9 mouse cellular contexts compared by ENCODE assay signal in the genomic region with DNA sequence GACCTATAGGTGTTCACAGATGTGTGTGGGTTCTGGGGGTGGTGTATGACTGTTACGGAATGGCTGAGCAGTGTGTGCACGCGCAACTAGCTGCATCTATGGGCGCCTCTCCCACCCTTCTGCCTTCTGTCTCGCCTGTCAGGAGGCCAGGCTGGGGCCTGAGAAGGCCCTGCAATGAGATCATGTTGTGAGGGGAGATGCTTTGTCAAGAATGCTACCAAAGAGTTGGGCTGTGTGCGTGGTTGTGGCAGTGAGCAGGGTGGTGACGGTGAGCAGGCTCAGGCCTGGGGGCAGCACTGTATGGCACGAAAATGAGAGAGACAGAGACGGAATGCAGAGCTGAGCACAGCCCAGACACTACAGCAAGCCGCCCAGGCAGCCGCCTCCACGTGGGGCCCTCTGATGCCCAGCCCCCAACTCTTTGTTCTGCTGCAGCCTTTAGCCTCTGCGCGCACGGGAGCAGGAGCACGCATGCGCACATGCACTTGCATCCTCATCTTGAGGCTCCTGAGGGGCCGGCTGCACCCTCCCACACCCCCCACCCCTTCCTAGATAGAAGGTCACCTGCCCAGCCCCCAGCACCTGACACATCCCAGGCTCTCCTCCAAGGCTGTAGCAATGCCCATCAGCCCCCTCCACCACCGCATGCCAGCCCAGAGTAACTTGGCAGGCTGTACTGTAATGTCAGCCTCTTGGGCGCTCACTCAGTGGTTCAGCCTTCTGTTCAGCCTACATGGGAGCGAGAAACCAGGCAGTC.
DNase-seq lines count a peak whose midpoint lies in the region; ATAC-seq and TF ChIP-seq lines count a peak whose summit lies in the region.
"Had no signal": no experiment of that assay in that cellular context is flagged by ENCODE, and none has a peak within 500 bp of the region (broad histone marks: within the 10 kb centered on the region; RNA-seq: fewer than 3 reads in every experiment).

No protein-coding gene starts in this region.

- no peaks in the 10 kb centered on the region for H3K27me3 ChIP-seq in embryonic facial prominence, embryonic 14.5 days (replicated peaks; ENCODE audit: control insufficient read depth, insufficient read depth, low read length)
- H3K27me3 ChIP-seq in hindbrain, embryonic 11.5 days (ENCODE audit: control insufficient read depth, insufficient read depth, low read length) = no peaks in the 10 kb centered on the region
- H3K27me3 ChIP-seq in limb, embryonic 14.5 days (ENCODE audit: control insufficient read depth, insufficient read depth, low read length) = no peaks in the 10 kb centered on the region
- H3K27me3 ChIP-seq: liver, embryonic 13.5 days had no signal

- H3K4me3 ChIP-seq in ES-E14 (ENCODE audit: insufficient read depth in 1 of 2, low read depth in 1 of 2, low read length in 2 of 2, poor library complexity in 1 of 2, severe bottlenecking in 1 of 2) = peak overlapping the region; percentile 8 to 44; a peak in 1 of 4 replicates
- no peak overlapping the region for H3K4me3 ChIP-seq in embryonic facial prominence, embryonic 14.5 days (ENCODE audit: low read depth, low read length)
- no peak overlapping the region for H3K4me3 ChIP-seq in hindbrain, embryonic 11.5 days (ENCODE audit: low read depth, low read length)
- no peak overlapping the region for H3K4me3 ChIP-seq in limb, embryonic 14.5 days (replicated peaks; ENCODE audit: low read length)
- H3K4me3 ChIP-seq: liver, embryonic 13.5 days had no signal

- H3K4me2 ChIP-seq in embryonic facial prominence, embryonic 14.5 days (ENCODE audit: low read depth, low read length) = peak overlapping the region; percentile 10; the same call in 1 of the 2 replicates
- no peak overlapping the region for H3K4me2 ChIP-seq in hindbrain, embryonic 11.5 days (replicated peaks; ENCODE audit: low read depth, low read length)
- H3K4me2 ChIP-seq in limb, embryonic 14.5 days (replicated peaks; ENCODE audit: low read depth, low read length, severe bottlenecking) = no peak overlapping the region
- H3K4me2 ChIP-seq: liver, embryonic 13.5 days had no signal

- in situ Hi-C loops in ES-E14 (cut with MboI; ENCODE audit: low sequenced_read_pairs in 2 of 2, unreplicated experiment in 2 of 2) = no loop called here

- H3K27ac ChIP-seq in ES-E14 (ENCODE audit: insufficient read depth, low read depth, low read length, poor library complexity, severe bottlenecking) = 0 out of 2 replicates have a peak overlapping the region, but pooled peaks have one; percentile 22
- H3K27ac ChIP-seq in embryonic facial prominence, embryonic 14.5 days (replicated peaks; ENCODE audit: low read depth, low read length) = peak overlapping the region; percentile 90
- H3K27ac ChIP-seq in hindbrain, embryonic 11.5 days (ENCODE audit: low read depth, low read length) = peak overlapping the region; percentile 98
- H3K27ac ChIP-seq in limb, embryonic 14.5 days (replicated peaks; ENCODE audit: low read depth, low read length) = peak overlapping the region; percentile 72
- H3K27ac ChIP-seq: liver, embryonic 13.5 days had no signal

- no peak for DNase-seq in ES-E14 (ENCODE audit: low read depth, low spot score)
- DNase-seq in adrenal gland, postnatal 36 days = peak; percentile 60 to 66
- peak; percentile 89 for DNase-seq in embryonic facial prominence, embryonic 14.5 days (ENCODE audit: low spot score)
- DNase-seq in hindbrain, embryonic 11.5 days (ENCODE audit: low spot score) = peak; percentile 89
- peak; percentile 70 for DNase-seq in limb, embryonic 14.5 days (ENCODE audit: low spot score)
- DNase-seq in right cerebral cortex, adult 2 months (ENCODE audit: low spot score in 2 of 2) = peak; percentile 68 to 72
- DNase-seq in kidney, adult 9 months = no peak
- DNase-seq: liver, embryonic 13.5 days had no signal

- WGBS in embryonic facial prominence, embryonic 14.5 days = 31% methylated on average over 12 of the region's 21 CpGs
- WGBS in hindbrain, embryonic 11.5 days = 22% methylated on average over 21 of the region's 21 CpGs
- WGBS in limb, embryonic 14.5 days = 26% methylated on average over 19 of the region's 21 CpGs

- ATAC-seq in embryonic facial prominence, embryonic 14.5 days (ENCODE audit: low read depth) = peak; percentile 79
- ATAC-seq in hindbrain, embryonic 11.5 days (ENCODE audit: low FRiP score) = peak; percentile 79
- peak; percentile 49 for ATAC-seq in limb, embryonic 14.5 days (ENCODE audit: low FRiP score, low read depth)
- no peak for ATAC-seq in erythroblast, adult 5-6 weeks (replicated peaks; ENCODE audit: low FRiP score, poor library complexity, severe bottlenecking)

- peak overlapping the region; percentile 33; the same call in 1 of the 2 replicates for H3K9ac ChIP-seq in ES-E14 (ENCODE audit: insufficient read depth, low read depth, low read length, poor library complexity, severe bottlenecking)
- peak overlapping the region; percentile 48 for H3K9ac ChIP-seq in embryonic facial prominence, embryonic 14.5 days (ENCODE audit: low read depth, low read length)
- H3K9ac ChIP-seq in hindbrain, embryonic 11.5 days (ENCODE audit: low read depth, low read length) = peak overlapping the region; percentile 65
- H3K9ac ChIP-seq in limb, embryonic 14.5 days (ENCODE audit: low read depth, low read length, severe bottlenecking) = peak overlapping the region; percentile 28; the same call in 1 of the 2 replicates
- H3K9ac ChIP-seq: liver, embryonic 13.5 days had no signal

- H3K4me1 ChIP-seq in ES-E14 (ENCODE audit: control insufficient read depth in 2 of 2, insufficient read depth in 2 of 2, low read length in 2 of 2, poor library complexity in 1 of 2) = peaks cover 10 to 41% of the 10 kb centered on the region in 2 experiments
- peaks cover 54% of the 10 kb centered on the region for H3K4me1 ChIP-seq in embryonic facial prominence, embryonic 14.5 days (ENCODE audit: control insufficient read depth, insufficient read depth, low read length)
- peaks cover 51% of the 10 kb centered on the region for H3K4me1 ChIP-seq in hindbrain, embryonic 11.5 days (replicated peaks; ENCODE audit: control insufficient read depth, insufficient read depth, low read length)
- peaks cover 53% of the 10 kb centered on the region for H3K4me1 ChIP-seq in limb, embryonic 14.5 days (ENCODE audit: control insufficient read depth, insufficient read depth, low read length)

- H3K36me3 ChIP-seq in ES-E14 (ENCODE audit: control insufficient read depth, insufficient read depth, low read length, poor library complexity, severe bottlenecking) = no peaks in the 10 kb centered on the region; the same call in 1 of the 2 replicates
- H3K36me3 ChIP-seq in embryonic facial prominence, embryonic 14.5 days (ENCODE audit: control insufficient read depth, insufficient read depth, low read length) = peaks cover 31% of the 10 kb centered on the region
- 0 out of 2 replicates have a peak, but pooled peaks cover 2% of the 10 kb centered on the region for H3K36me3 ChIP-seq in hindbrain, embryonic 11.5 days (ENCODE audit: control insufficient read depth, insufficient read depth, low read length)
- H3K36me3 ChIP-seq in limb, embryonic 14.5 days (ENCODE audit: control insufficient read depth, insufficient read depth, low read length) = peaks cover 78% of the 10 kb centered on the region

- no peak for TF ChIP-seq POLR2A in limb, embryonic 14.5 days (IDR thresholded peaks at IDR 0.05; ENCODE audit: borderline replicate concordance, extremely low read depth, insufficient read depth, insufficient read length)

- no peaks in the 10 kb centered on the region for H3K9me3 ChIP-seq in ES-E14 (ENCODE audit: control insufficient read depth, insufficient read depth, low read depth, low read length)
- H3K9me3 ChIP-seq in embryonic facial prominence, embryonic 14.5 days (ENCODE audit: control insufficient read depth, low read length) = no peaks in the 10 kb centered on the region
- H3K9me3 ChIP-seq in hindbrain, embryonic 11.5 days (ENCODE audit: control insufficient read depth, low read length) = no peaks in the 10 kb centered on the region
- no peaks in the 10 kb centered on the region for H3K9me3 ChIP-seq in limb, embryonic 14.5 days (ENCODE audit: control insufficient read depth, low read length)
- H3K9me3 ChIP-seq: liver, embryonic 13.5 days had no signal

TF ChIP-seq in ES-E14, 5 proteins besides CTCF, POLR2A, EP300 and RAD21:
- TF ChIP-seq CHD2 (IDR thresholded peaks at IDR 0.05; ENCODE audit: low read depth, low read length) = no peak
- no peak for TF ChIP-seq ZC3H11A (IDR thresholded peaks at IDR 0.05; ENCODE audit: borderline replicate concordance, low read depth, low read length)
- no peak for TF ChIP-seq MAFK (IDR thresholded peaks at IDR 0.05; ENCODE audit: insufficient read depth, low read depth, low read length)
- TF ChIP-seq ZNF384 (IDR thresholded peaks at IDR 0.05; ENCODE audit: low read depth, low read length) = no peak
- TF ChIP-seq HCFC1 (IDR thresholded peaks at IDR 0.05; ENCODE audit: borderline replicate concordance, insufficient read depth, low read length) = no peak

Comparison
In these comparisons a context has a peak if more than half of its experiments do, and no peak if none do; other contexts are left out.
1. DNase-seq: peak in adrenal gland, postnatal 36 days (2 of 2), embryonic facial prominence, embryonic 14.5 days (single experiment), hindbrain, embryonic 11.5 days (single experiment), limb, embryonic 14.5 days (single experiment) and right cerebral cortex, adult 2 months (2 of 2); none in ES-E14 (single experiment) and kidney, adult 9 months (single experiment).
2. H3K27ac ChIP-seq: peak in every context shown above with its lines; median percentile 98 in hindbrain, embryonic 11.5 days; 90 in embryonic facial prominence, embryonic 14.5 days; 72 in limb, embryonic 14.5 days; 22 in ES-E14.
3. H3K4me3 ChIP-seq: peak in ES-E14 (2 of 2); none in embryonic facial prominence, embryonic 14.5 days (single experiment), hindbrain, embryonic 11.5 days (single experiment) and limb, embryonic 14.5 days (single experiment).
4. Peak in every context shown above with its lines, with median percentiles within 50 percentile points of each other: H3K9ac ChIP-seq.